Mouse (Mus musculus): ENCODE data around the gene Hdac9. TPM values are rescaled to one million over a fixed set of nuclear protein-coding genes. Genes with fewer than 3 reads are reported as not detected.

Gene Hdac9
- polyA plus RNA-seq, 1 experiment from 2014 or later = 3.3 TPM

DNA sequence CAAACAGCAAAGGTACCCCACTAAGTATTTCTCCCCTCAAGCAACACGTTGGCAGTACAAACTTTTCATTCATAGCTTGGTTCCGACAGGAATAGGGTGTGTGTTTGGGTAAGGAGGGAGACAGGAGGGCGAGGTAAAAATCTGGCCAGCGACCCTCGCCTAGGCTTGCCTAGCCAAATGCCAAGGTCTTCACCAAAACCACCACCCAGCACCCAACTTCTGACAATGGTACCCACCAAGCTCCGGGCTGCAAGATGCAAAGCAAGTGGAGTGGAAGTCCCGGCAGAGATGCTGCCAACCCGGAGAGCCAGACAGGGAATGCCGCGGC is 10.6 kb downstream of the Hdac9 start:
- Histone ChIP-seq H3K9ac (ENCODE audit: low read depth, low read length) (peak overlapping the region; percentile 35), H3K27me3 (ENCODE audit: insufficient read depth, low read length) (peaks cover 7% of the 10 kb centered on the region; the same call in 1 of the 2 replicates), H3K4me1 (replicated peaks; ENCODE audit: insufficient read depth, low read length) (no peaks in the 10 kb centered on the region), H3K36me3 (ENCODE audit: insufficient read depth, low read length) (no peaks in the 10 kb centered on the region), H3K27ac (no peak overlapping the region), H3K4me2 (ENCODE audit: low read length) (peak overlapping the region; percentile 98), H3K4me3 (replicated peaks; ENCODE audit: low read depth, low read length) (peak overlapping the region; percentile 68), H3K9me3 (replicated peaks; ENCODE audit: low read length) (no peaks in the 10 kb centered on the region)
- ATAC-seq (replicated peaks; ENCODE audit: low FRiP score, low read depth) = no peak
- under 1% methylated on average over 9 of the region's 10 CpGs for WGBS
- DNase-seq (ENCODE audit: low spot score) = peak; percentile 0
- TF ChIP-seq CTCF (IDR thresholded peaks at IDR 0.05; ENCODE audit: low read depth) = no peak

DNA sequence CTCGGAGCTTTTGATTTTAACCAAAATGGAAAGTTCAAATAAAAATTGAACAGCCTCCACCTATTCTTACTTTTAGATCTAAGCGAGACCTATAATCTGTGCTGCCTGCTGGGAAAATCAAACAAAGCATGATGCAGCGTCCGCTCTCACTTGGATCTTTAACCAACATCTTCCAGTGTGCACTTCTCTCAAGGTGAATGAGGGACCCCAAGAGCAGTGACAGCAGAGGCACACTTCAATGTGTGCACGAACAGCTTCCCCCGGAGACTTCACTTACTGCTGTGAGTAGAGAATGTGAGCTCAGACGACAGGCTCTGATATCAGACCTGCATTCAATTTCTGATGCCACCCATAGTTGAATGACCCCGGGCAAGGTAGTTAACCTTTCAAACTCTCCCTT is 16.7 kb downstream of the Hdac9 start:
- H3K4me1 ChIP-seq (replicated peaks; ENCODE audit: insufficient read depth, low read length) = no peaks in the 10 kb centered on the region
- WGBS = 87% methylated on average over 8 of the region's 8 CpGs
- H3K4me2 ChIP-seq (ENCODE audit: low read length) = no peak overlapping the region
- no peaks in the 10 kb centered on the region for H3K9me3 ChIP-seq (replicated peaks; ENCODE audit: low read length)
- TF ChIP-seq CTCF (IDR thresholded peaks at IDR 0.05; ENCODE audit: low read depth) = no peak
- H3K36me3 ChIP-seq (ENCODE audit: insufficient read depth, low read length) = no peaks in the 10 kb centered on the region
- H3K4me3 ChIP-seq (replicated peaks; ENCODE audit: low read depth, low read length) = no peak overlapping the region
- ATAC-seq (replicated peaks; ENCODE audit: low FRiP score, low read depth) (no peak), DNase-seq (ENCODE audit: low spot score) (no peak)
- no peak overlapping the region for H3K9ac ChIP-seq (ENCODE audit: low read depth, low read length)
- H3K27ac ChIP-seq = no peak overlapping the region
- H3K27me3 ChIP-seq (ENCODE audit: insufficient read depth, low read length) = no peaks in the 10 kb centered on the region

DNA sequence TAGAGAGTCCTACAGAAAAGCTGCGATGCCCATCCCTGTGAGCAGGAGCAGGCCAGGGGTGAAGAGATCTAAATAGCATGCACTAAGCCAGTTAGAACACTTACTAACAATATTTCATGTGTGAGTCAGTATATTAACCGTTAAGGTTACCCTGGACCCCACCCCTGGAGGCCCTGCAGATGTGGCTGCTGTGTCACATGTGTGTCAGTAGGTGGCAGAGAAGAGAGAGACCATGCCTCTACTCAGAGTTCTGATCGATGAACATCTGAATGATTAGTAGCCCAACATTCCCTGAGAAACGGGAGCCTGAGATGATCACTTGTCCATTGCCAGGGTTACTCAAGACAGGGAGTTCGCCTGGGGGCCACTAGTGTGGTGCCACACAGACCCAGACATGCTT is 22.0 kb downstream of the Hdac9 start:
- Histone ChIP-seq H3K4me2 (ENCODE audit: low read length) (no peak overlapping the region), H3K36me3 (ENCODE audit: insufficient read depth, low read length) (no peaks in the 10 kb centered on the region), H3K4me3 (replicated peaks; ENCODE audit: low read depth, low read length) (no peak overlapping the region), H3K27ac (no peak overlapping the region), H3K4me1 (replicated peaks; ENCODE audit: insufficient read depth, low read length) (no peaks in the 10 kb centered on the region), H3K9ac (ENCODE audit: low read depth, low read length) (no peak overlapping the region), H3K27me3 (ENCODE audit: insufficient read depth, low read length) (no peaks in the 10 kb centered on the region), H3K9me3 (replicated peaks; ENCODE audit: low read length) (no peaks in the 10 kb centered on the region)
- ATAC-seq (replicated peaks; ENCODE audit: low FRiP score, low read depth) (no peak), DNase-seq (ENCODE audit: low spot score) (no peak)
- TF ChIP-seq CTCF (IDR thresholded peaks at IDR 0.05; ENCODE audit: low read depth) = peak; percentile 12; the same call in 1 of the 2 replicates
- 74% methylated on average over 5 of the region's 5 CpGs for WGBS

DNA sequence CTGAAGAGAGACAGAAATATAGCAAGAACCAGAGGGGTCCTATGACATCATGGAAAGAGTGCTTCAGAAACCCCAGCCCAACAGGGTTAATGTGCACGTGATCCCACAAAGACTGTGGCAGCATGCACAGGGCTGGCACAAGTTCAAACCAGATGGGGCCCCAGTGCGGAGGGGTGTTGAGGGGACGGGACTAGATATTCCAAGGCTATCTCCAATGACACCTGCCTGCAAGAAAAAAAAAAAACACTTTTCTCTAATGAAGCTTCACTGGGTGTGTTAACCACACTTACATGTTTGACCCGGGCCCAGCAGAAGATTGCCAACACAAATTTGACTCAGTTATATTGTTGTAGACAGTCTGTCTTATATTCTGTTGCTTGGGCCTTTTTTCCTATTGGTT is 28.2 kb downstream of the Hdac9 start:
- TF ChIP-seq CTCF (IDR thresholded peaks at IDR 0.05; ENCODE audit: low read depth) = no peak
- H3K4me1 ChIP-seq (replicated peaks; ENCODE audit: insufficient read depth, low read length) = no peaks in the 10 kb centered on the region
- no peak overlapping the region for H3K4me2 ChIP-seq (ENCODE audit: low read length)
- H3K9ac ChIP-seq (ENCODE audit: low read depth, low read length) = no peak overlapping the region
- H3K27ac ChIP-seq = no peak overlapping the region
- no peaks in the 10 kb centered on the region for H3K27me3 ChIP-seq (ENCODE audit: insufficient read depth, low read length)
- no peaks in the 10 kb centered on the region for H3K9me3 ChIP-seq (replicated peaks; ENCODE audit: low read length)
- H3K36me3 ChIP-seq (ENCODE audit: insufficient read depth, low read length) = no peaks in the 10 kb centered on the region
- DNase-seq (ENCODE audit: low spot score) = no peak
- H3K4me3 ChIP-seq (replicated peaks; ENCODE audit: low read depth, low read length) = no peak overlapping the region
- WGBS = 86% methylated on average over 4 of the region's 4 CpGs
- no peak for ATAC-seq (replicated peaks; ENCODE audit: low FRiP score, low read depth)

- ATAC-seq (replicated peaks; ENCODE audit: low FRiP score, low read depth) (no peak), DNase-seq (ENCODE audit: low spot score) (no peak)
- no peak for TF ChIP-seq CTCF (IDR thresholded peaks at IDR 0.05; ENCODE audit: low read depth)
- no peak overlapping the region for H3K4me2 ChIP-seq (ENCODE audit: low read length)
- H3K4me1 ChIP-seq (replicated peaks; ENCODE audit: insufficient read depth, low read length) = no peaks in the 10 kb centered on the region
- no peaks in the 10 kb centered on the region for H3K27me3 ChIP-seq (ENCODE audit: insufficient read depth, low read length)
- H3K9ac ChIP-seq (ENCODE audit: low read depth, low read length) = no peak overlapping the region
- 69% methylated on average over 2 of the region's 2 CpGs for WGBS
- H3K4me3 ChIP-seq (replicated peaks; ENCODE audit: low read depth, low read length) = no peak overlapping the region
- no peaks in the 10 kb centered on the region for H3K9me3 ChIP-seq (replicated peaks; ENCODE audit: low read length)
- no peaks in the 10 kb centered on the region for H3K36me3 ChIP-seq (ENCODE audit: insufficient read depth, low read length)
- H3K27ac ChIP-seq = no peak overlapping the region
Measured at GRCm38 (mm10) chr12:34874926-34875325, 42.0 kb downstream of the Hdac9 start.

DNA sequence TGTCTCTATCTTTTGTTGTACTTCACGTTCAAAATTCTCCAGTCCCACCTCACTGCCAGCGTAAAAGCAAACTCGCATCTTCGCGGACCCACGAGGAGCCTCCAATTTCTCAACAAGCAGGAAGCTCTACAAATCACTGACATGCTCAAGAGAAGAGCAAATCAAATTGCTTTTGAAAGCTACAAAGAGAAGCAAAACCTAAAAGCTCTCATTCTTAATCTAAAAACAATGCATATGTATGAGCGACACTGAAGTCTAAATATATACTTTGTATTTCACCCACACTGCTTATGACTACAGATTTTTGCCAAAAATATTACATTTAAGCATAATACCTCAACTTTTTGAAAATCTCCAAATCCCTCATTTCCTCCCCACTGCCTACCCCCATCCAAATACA is 45.9 kb downstream of the Hdac9 start:
- Histone ChIP-seq H3K27me3 (ENCODE audit: insufficient read depth, low read length) (no peaks in the 10 kb centered on the region), H3K4me1 (replicated peaks; ENCODE audit: insufficient read depth, low read length) (no peaks in the 10 kb centered on the region), H3K9me3 (replicated peaks; ENCODE audit: low read length) (no peaks in the 10 kb centered on the region), H3K9ac (ENCODE audit: low read depth, low read length) (no peak overlapping the region), H3K4me3 (replicated peaks; ENCODE audit: low read depth, low read length) (no peak overlapping the region), H3K4me2 (ENCODE audit: low read length) (no peak overlapping the region), H3K27ac (no peak overlapping the region), H3K36me3 (ENCODE audit: insufficient read depth, low read length) (no peaks in the 10 kb centered on the region)
- no peak for DNase-seq (ENCODE audit: low spot score)
- TF ChIP-seq CTCF (IDR thresholded peaks at IDR 0.05; ENCODE audit: low read depth) = no peak
- ATAC-seq (replicated peaks; ENCODE audit: low FRiP score, low read depth) = no peak
- 74% methylated on average over 7 of the region's 7 CpGs for WGBS

DNA sequence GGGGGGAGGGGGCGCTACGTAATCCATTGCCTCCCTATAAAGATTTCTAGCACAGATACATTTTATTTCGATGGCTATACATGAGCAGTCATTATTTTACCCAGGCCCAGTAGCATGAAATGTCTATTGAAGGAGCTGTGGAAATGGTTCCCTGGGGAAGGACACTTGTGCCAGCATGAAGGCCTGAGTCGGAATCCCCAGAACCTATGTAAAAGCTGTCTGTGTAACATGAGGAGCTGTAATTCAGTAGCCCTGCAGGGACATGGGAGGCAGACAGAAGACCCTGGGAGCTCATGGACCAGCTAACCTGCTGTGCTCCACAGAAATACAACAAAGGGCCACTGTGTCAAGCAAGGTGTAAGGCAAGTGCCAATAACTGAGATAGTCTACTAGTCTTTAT is 75.7 kb downstream of the Hdac9 start:
- no peaks in the 10 kb centered on the region for H3K27me3 ChIP-seq (ENCODE audit: insufficient read depth, low read length)
- WGBS = 84% methylated on average over 4 of the region's 4 CpGs
- no peaks in the 10 kb centered on the region for H3K36me3 ChIP-seq (ENCODE audit: insufficient read depth, low read length)
- DNase-seq (ENCODE audit: low spot score) (no peak), ATAC-seq (replicated peaks; ENCODE audit: low FRiP score, low read depth) (no peak)
- no peaks in the 10 kb centered on the region for H3K4me1 ChIP-seq (replicated peaks; ENCODE audit: insufficient read depth, low read length)
- H3K4me2 ChIP-seq (ENCODE audit: low read length) = no peak overlapping the region
- no peak overlapping the region for H3K4me3 ChIP-seq (replicated peaks; ENCODE audit: low read depth, low read length)
- H3K9me3 ChIP-seq (replicated peaks; ENCODE audit: low read length) = no peaks in the 10 kb centered on the region
- H3K27ac ChIP-seq = no peak overlapping the region
- TF ChIP-seq CTCF (IDR thresholded peaks at IDR 0.05; ENCODE audit: low read depth) = no peak
- H3K9ac ChIP-seq (ENCODE audit: low read depth, low read length) = no peak overlapping the region
